Mouse (Mus musculus): Measurements from ENCODE around the gene Zmynd10. TPM values are rescaled to one million over a fixed set of nuclear protein-coding genes. Genes with fewer than 3 reads are reported as not detected.
A peak's percentile ranks its signal among the peaks of the same experiment; 100 is the strongest.

Zmynd10 gene
- polyA plus RNA-seq, 1 experiment from 2014 or later, result 7.3 TPM

DNA sequence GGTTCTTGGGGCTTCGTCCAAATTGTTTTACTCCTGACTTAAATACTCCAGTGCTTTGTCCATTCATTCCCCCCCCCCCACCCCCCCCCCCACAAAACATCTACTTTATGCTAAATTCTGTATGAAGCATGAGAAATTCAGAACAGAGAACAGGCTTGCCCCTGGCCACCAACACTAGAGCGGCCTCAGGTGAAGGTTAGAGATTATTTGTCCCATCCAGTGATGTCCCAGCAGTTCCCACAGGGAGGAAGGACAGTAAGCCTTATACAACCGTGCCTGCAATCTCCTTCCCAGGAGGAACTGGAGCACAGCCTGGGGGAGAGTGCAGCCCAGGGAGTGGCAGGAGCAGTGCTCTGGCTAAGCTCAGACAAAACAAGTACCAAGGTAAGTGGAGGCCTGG is 31.5 kb downstream of the Zmynd10 start, which contains the start of gene Naa80:
TSS of gene Naa80 (plus strand) at position 301 of the 400 bp plus-strand sequence.
- no peak for DNase-seq (ENCODE audit: low read depth, low spot score)
- in situ Hi-C loops (cut with MboI; ENCODE audit: low pct_unique_long_range_greater_than_20kb), result no loop called here
- no peak for TF ChIP-seq CTCF (IDR thresholded peaks at IDR 0.05)
- ChIA-PET POLR2A (interaction anchor here (1.2 kb wide), 1 partner anchor 9 kb away, joined by 4 read pairs; the partner anchor contains the start of gene Ifrd2), CTCF (interaction anchor here (2.8 to 2.9 kb wide), 2 partner anchors 9 to 13 kb away, joined by 9 to 19 read pairs; partner anchors contain the start of gene Hyal2)
- ATAC-seq, result no peak
- no peaks in the 10 kb centered on the region for H3K27me3 ChIP-seq

DNA sequence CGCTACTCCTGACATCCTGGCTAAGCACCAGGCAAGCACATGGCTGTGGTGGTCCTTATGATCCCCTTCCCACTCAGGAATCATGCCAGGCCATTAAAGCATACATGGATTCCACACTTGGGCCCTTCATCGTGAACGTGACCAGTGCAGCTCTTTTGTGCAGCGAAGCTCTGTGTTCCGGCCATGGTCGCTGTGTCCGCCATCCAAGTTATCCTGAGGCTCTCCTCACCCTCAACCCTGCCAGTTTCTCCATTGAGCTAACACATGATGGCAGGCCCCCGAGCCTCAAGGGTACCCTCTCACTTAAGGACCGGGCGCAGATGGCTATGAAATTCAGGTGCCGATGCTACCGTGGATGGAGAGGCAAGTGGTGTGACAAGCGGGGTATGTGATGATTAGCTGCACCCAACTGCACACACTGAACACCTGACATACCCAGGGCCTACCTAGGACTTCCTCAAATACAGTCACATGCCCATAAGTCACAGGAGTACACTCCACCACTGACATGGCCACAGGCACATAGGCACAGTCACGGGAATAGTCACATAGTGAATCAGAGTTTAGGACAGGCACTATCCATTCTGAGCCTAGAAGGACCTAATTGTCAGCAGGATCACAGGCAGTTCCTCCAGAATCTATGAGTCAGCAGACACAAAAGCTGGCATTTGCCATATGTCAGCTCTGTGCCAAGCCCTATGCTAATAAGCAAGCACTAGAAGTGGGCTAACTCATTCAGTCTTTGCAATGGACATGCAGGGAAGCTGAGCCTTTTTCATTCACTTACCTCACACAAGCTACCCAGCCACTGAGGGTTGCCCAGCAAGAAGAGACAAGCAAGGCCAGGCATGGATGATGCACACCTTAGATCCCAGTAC is 32.2 kb downstream of the Zmynd10 start:
- DNase-seq (ENCODE audit: low read depth, low spot score), result no peak
- peak; percentile 40 for ATAC-seq
- POLR2A ChIA-PET, result interaction anchor here (0.5 to 3.2 kb wide), 4 partner anchors 8 to 295 kb away, joined by 3 to 9 read pairs (median 4); partner anchors contain the start of genes Ifrd2 and Tusc2
- no peaks in the 10 kb centered on the region for H3K27me3 ChIP-seq
- no peak for TF ChIP-seq CTCF (IDR thresholded peaks at IDR 0.05)
- in situ Hi-C loops (cut with MboI; ENCODE audit: low pct_unique_long_range_greater_than_20kb), result no loop called here
- CTCF ChIA-PET, result interaction anchor here (1.2 to 2.9 kb wide), 5 partner anchors 9 to 65 kb away, joined by 3 to 19 read pairs (median 9); partner anchors contain the start of gene Hyal2

DNA sequence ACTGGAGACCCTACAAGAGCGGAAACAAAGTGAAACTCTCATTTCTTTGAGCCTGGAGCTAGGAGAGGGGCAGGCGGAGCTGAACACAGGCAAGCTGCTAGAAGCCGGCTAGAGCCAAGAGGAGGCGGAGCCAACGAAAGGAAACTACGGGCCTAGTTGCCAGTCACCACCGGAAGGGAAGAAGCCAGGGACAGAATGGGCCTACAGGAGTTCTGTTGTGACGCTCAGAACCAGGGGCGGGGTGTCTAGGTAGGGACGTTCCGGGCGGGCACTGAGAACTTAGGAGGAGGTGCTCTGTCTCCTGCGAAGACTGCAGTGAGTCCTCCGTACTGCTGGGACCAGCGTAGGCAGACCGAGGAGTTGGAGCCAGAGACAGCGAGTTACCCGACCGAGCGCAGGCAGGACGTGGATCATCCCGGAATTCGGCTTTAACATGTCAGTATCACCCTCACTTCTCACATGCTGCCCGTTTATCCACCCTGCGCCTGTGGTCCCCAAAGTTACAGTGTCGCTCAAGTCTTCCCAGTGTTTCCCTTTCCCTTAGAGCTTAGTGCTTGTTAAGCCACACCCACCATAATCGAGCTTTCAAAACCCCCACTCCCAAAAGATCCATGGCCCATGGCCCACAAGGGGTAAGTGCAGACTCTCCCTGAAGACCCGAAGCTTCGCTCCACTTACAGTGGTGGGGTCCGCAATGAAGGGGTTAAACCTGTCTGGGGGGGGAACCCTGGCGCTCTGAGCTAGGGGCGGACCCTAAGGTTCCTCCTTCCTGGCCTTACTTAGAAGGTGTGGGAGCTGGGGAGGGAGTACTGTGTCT is 33.6 kb downstream of the Zmynd10 start, which contains the start of gene Hyal3:
TSS of gene Hyal3 (plus strand) at position 318 of the 817 bp plus-strand sequence.
- in situ Hi-C loops (cut with MboI; ENCODE audit: low pct_unique_long_range_greater_than_20kb), result no loop called here
- POLR2A ChIA-PET, result interaction anchor here (0.5 to 3.2 kb wide), 4 partner anchors 11 to 28 kb away, joined by 3 to 9 read pairs (median 6); partner anchors contain the start of gene Tusc2
- DNase-seq (ENCODE audit: low read depth, low spot score) (no peak), ATAC-seq (peak; percentile 69)
- TF ChIP-seq CTCF (IDR thresholded peaks at IDR 0.05), result no peak
- CTCF ChIA-PET, result interaction anchor here (1.0 to 2.9 kb wide), 6 partner anchors 11 to 64 kb away, joined by 3 to 19 read pairs (median 7); partner anchors contain the start of gene Hyal2
- H3K27me3 ChIP-seq, result no peaks in the 10 kb centered on the region

DNA sequence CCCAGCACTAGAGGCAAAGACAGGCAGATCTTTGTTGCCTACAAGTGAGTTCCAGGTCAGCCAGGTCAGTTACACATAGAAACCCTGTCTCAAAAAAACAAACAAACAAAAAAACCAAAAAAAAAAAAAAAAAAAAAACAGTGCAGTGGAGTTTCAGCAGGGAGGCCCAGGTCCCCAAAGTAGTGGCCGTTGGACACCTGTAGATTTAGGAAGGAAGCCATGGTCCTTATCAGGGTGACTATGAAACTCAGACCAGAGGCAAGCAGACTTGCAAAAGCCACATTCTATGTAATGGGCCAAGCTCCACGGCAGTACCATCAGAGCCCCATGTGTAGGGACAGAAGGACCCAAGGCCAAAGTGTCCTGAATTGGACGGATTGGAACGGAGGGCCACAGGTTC is 34.5 kb downstream of the Zmynd10 start:
- no peak for DNase-seq (ENCODE audit: low read depth, low spot score)
- ATAC-seq, result no peak
- CTCF ChIA-PET, result interaction anchor here (1.0 kb wide), 1 partner anchor 44 kb away, joined by 3 read pairs; no protein-coding TSS in a partner anchor
- H3K27me3 ChIP-seq, result no peaks in the 10 kb centered on the region
- in situ Hi-C loops (cut with MboI; ENCODE audit: low pct_unique_long_range_greater_than_20kb), result no loop called here
- TF ChIP-seq CTCF (IDR thresholded peaks at IDR 0.05), result no peak
- POLR2A ChIA-PET, result interaction anchor here (0.5 to 3.2 kb wide), 3 partner anchors 12 to 27 kb away, joined by 3 to 9 read pairs (median 8); partner anchors contain the start of gene Tusc2

DNA sequence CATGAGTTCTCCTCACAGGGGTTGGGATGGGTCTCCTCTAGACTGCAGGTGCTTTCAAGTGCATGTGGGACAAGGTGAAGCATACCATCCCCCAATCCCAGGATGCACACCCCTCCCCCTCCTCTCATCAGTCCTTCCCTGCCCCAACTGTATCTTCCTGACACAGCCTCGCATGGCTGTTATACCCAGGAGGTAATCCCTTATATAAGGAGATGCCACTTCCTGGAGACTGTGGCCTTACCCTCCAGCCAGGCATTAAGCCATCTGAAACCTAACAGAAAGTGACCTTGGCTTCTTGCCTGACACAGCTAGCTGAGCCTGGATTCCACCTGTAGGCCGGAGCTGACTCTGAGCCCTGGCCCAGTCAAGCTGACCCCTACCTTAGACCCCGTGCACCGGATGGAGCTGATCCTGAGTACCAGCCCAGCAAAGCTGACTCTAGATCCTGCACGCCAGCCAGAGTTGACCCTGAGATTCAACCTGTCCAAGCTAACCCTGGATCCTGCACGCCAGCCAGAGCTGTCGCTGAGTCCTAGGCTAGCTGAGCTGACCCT is 35.5 kb downstream of the Zmynd10 start:
- ChIA-PET POLR2A (interaction anchor here (1.1 to 3.2 kb wide), 2 partner anchors 17 to 20 kb away, joined by 3 to 9 read pairs; partner anchors contain the start of gene Tusc2), CTCF (no interaction called here)
- ATAC-seq (no peak), DNase-seq (ENCODE audit: low read depth, low spot score) (no peak)
- in situ Hi-C loops (cut with MboI; ENCODE audit: low pct_unique_long_range_greater_than_20kb), result no loop called here
- no peaks in the 10 kb centered on the region for H3K27me3 ChIP-seq
- no peak for TF ChIP-seq CTCF (IDR thresholded peaks at IDR 0.05)

DNA sequence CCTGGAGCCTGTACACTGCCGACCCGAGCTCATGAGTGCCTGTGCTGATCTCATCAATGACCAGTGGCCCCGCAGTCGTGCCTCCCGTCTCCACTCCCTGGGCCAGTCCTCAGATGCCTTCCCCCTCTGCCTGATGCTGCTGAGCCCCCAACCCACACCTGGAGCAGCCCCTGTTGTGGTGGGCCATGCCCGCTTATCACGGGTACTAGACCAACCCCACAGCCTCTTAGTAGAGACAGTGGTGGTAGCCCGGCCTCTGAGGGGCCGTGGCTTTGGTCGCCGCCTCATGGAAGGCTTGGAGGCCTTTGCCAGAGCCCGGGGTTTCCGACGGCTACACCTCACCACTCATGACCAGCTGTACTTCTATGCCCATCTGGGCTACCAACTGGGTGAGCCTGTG is 36.1 kb downstream of the Zmynd10 start:
- CTCF ChIA-PET, result no interaction called here
- POLR2A ChIA-PET, result no interaction called here
- TF ChIP-seq CTCF (IDR thresholded peaks at IDR 0.05), result no peak
- in situ Hi-C loops (cut with MboI; ENCODE audit: low pct_unique_long_range_greater_than_20kb), result no loop called here
- DNase-seq (ENCODE audit: low read depth, low spot score) (no peak), ATAC-seq (no peak)
- no peaks in the 10 kb centered on the region for H3K27me3 ChIP-seq

DNA sequence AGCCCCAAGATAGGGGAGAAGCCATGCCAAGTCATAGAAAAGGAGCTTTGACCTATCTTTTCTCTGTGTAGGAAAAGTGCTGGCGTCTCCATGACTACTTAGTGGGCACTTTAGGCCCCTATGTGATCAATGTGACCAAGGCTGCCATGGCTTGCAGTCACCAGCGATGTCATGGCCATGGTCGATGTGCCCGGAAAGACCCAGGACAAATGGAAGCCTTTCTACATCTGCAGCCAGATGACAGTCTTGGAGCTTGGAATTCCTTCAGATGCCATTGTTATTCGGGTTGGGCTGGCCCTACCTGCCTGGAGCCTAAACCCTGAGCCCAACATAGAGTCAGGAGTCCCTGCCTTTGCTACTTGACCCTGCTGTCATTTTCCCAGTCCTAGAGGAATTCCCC is 39.4 kb downstream of the Zmynd10 start:
- POLR2A ChIA-PET, result interaction anchor here (1.5 kb wide), 1 partner anchor 32 kb away, joined by 3 read pairs; no protein-coding TSS in a partner anchor
- TF ChIP-seq CTCF (IDR thresholded peaks at IDR 0.05), result no peak
- DNase-seq (ENCODE audit: low read depth, low spot score) (no peak), ATAC-seq (no peak)
- CTCF ChIA-PET, result interaction anchor here (1.5 to 1.6 kb wide), 2 partner anchors 17 to 21 kb away, joined by 3 to 5 read pairs; no protein-coding TSS in a partner anchor
- in situ Hi-C loops (cut with MboI; ENCODE audit: low pct_unique_long_range_greater_than_20kb), result no loop called here
- no peaks in the 10 kb centered on the region for H3K27me3 ChIP-seq

DNA sequence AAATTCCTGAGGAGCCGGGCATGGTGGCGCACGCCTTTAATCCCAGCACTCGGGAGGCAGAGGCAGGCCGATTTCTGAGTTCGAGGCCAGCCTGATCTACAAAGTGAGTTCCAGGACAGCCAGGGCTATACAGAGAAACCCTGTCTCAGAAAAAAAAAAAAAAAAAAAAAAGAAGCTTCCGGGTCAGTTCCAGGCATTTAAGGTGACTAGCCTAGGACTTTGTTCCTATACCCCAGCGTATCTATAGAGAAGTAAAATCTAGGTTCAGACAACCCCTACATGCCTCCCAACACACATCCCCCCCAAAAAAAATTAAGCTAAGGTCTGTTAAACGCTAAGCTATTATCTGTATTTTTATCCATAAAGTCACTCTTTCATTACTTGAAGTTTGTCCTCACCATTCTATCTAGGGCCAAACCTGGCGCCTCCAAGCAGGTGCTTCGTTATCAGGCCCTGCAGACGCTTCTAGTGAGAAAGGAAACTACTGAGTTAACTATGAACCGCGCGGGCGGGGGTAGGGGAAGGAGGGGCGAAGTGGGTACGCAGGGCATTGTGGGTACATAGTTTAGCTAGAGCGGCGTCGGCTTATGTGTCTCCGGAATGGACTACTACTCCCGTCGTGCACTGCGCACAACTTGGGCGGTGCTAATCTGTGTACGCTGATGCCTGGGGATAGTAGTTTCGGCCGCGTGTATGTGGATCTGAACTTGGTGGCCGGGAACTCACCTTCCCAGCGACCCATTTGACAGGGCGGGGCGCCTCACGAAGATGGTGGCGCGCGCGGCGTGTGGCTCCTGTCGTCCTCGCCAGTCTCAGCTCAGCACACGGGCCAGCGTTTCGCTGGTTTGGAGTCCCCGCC is 40.1 kb downstream of the Zmynd10 start, which contains the start of gene Ifrd2:
TSS of gene Ifrd2 (plus strand) at position 669 of the 859 bp plus-strand sequence.
- no peak for TF ChIP-seq CTCF (IDR thresholded peaks at IDR 0.05)
- ATAC-seq, result peak; percentile 97
- DNase-seq (ENCODE audit: low read depth, low spot score), result peak; percentile 85
- in situ Hi-C loops (cut with MboI; ENCODE audit: low pct_unique_long_range_greater_than_20kb), result no loop called here
- H3K27me3 ChIP-seq, result no peaks in the 10 kb centered on the region
- POLR2A ChIA-PET, result interaction anchor here (0.9 to 1.5 kb wide), 3 partner anchors 8 to 33 kb away, joined by 3 to 5 read pairs (median 4); partner anchors contain the start of gene Naa80
- CTCF ChIA-PET, result interaction anchor here (1.0 to 1.6 kb wide), 2 partner anchors 18 to 26 kb away, joined by 4 to 5 read pairs; no protein-coding TSS in a partner anchor
